Mouse (Mus musculus) forebrain, embryonic 12.5 days (tissue): ENCODE measurements at regions not wholly inside any gene's neighbourhood (a gene's known extent, or its start where the extent isn't known, plus 50 kb on each side); places are given as distances from the start of the nearest gene placed in this dataset.

Experiments used
- ATAC-seq: fragments of 200-750 bp; cut with Nextera tagmentation; 2 replicates; pipeline ENCODE4 v1.8.0; 2017; ENCODE audit warnings: moderate TSS enrichment; ENCODE audit not compliant: low FRiP score
- H3K27ac ChIP-seq: fragments of 300-500 bp; sonication (generic); 2 replicates; pipeline ENCODE4 v1.5.1; 2016; ENCODE audit warnings: mild to moderate bottlenecking
- H3K27me3 ChIP-seq: fragments of 300-500 bp; sonication (generic); 2 replicates; pipeline ENCODE4 v1.6.1; 2016; ENCODE audit warnings: mild to moderate bottlenecking
- H3K36me3 ChIP-seq: fragments of 300-500 bp; sonication (generic); replicated peaks from 2 replicates; pipeline ENCODE4 v1.6.1; 2016; ENCODE audit warnings: mild to moderate bottlenecking
- H3K4me1 ChIP-seq: fragments of 300-500 bp; sonication (generic); 2 replicates; pipeline ENCODE4 v1.6.1; 2016
- H3K4me2 ChIP-seq: fragments of 300-500 bp; sonication (generic); 2 replicates; pipeline ENCODE4 v1.6.1; 2016; ENCODE audit warnings: mild to moderate bottlenecking, moderate library complexity
- H3K4me3 ChIP-seq: fragments of 300-500 bp; sonication (generic); replicated peaks from 2 replicates; pipeline ENCODE4 v1.5.1; 2016; ENCODE audit warnings: mild to moderate bottlenecking
- H3K9ac ChIP-seq: fragments of 300-500 bp; sonication (generic); 2 replicates; pipeline ENCODE4 v1.6.1; 2016; ENCODE audit warnings: mild to moderate bottlenecking
- H3K9me3 ChIP-seq: fragments of 300-500 bp; sonication (generic); 2 replicates; pipeline ENCODE4 v1.6.1; 2016
- WGBS: fragments of 180-500 bp; shearing (Covaris S2); methylation state at CpG from one replicate; pipeline ENCODE4 v1.1.7; 2016; 5-methylcytosine and 5-hydroxymethylcytosine counted together

GRCm38 (mm10) chr11:26971161-26971560 is 377.4 kb upstream of the Vrk2 start:
- no peak for ATAC-seq
- H3K4me1 ChIP-seq = no peaks in the 10 kb centered on the region
- no peak overlapping the region for H3K4me2 ChIP-seq
- no peaks in the 10 kb centered on the region for H3K9me3 ChIP-seq
- no peak overlapping the region for H3K4me3 ChIP-seq
- no peaks in the 10 kb centered on the region for H3K36me3 ChIP-seq
- H3K9ac ChIP-seq = no peak overlapping the region
- no peak overlapping the region for H3K27ac ChIP-seq
- no peaks in the 10 kb centered on the region for H3K27me3 ChIP-seq
- WGBS = 76% methylated on average over 2 of the region's 2 CpGs

- no peak overlapping the region for H3K27ac ChIP-seq
- H3K36me3 ChIP-seq = no peaks in the 10 kb centered on the region
- peaks cover 9% of the 10 kb centered on the region for H3K4me1 ChIP-seq
- 0 out of 2 replicates have a peak, but pooled peaks cover 9% of the 10 kb centered on the region for H3K27me3 ChIP-seq
- no peak overlapping the region for H3K4me2 ChIP-seq
- H3K9me3 ChIP-seq = no peaks in the 10 kb centered on the region
- H3K9ac ChIP-seq = no peak overlapping the region
- H3K4me3 ChIP-seq = no peak overlapping the region
- 86% methylated on average over 4 of the region's 4 CpGs for WGBS
- ATAC-seq = no peak
Observed at GRCm38 (mm10) chr11:26967427-26967826, 373.6 kb upstream of the Vrk2 start.

GRCm38 (mm10) chr11:26962928-26963667 is 369.3 kb upstream of the Vrk2 start:
- no peak overlapping the region for H3K4me2 ChIP-seq
- H3K36me3 ChIP-seq = no peaks in the 10 kb centered on the region
- H3K27ac ChIP-seq = no peak overlapping the region
- 36% methylated on average over 8 of the region's 8 CpGs for WGBS
- H3K27me3 ChIP-seq = 0 out of 2 replicates have a peak, but pooled peaks cover 9% of the 10 kb centered on the region
- ATAC-seq = peak; percentile 34; the same call in 1 of the 2 replicates
- H3K9me3 ChIP-seq = no peaks in the 10 kb centered on the region
- H3K9ac ChIP-seq = no peak overlapping the region
- H3K4me1 ChIP-seq = peaks cover 21% of the 10 kb centered on the region
- H3K4me3 ChIP-seq = no peak overlapping the region

GRCm38 (mm10) chr11:26962040-26962927 is 368.5 kb upstream of the Vrk2 start:
- peak; percentile 55 for ATAC-seq
- Histone ChIP-seq H3K27ac (no peak overlapping the region), H3K36me3 (no peaks in the 10 kb centered on the region), H3K9me3 (no peaks in the 10 kb centered on the region), H3K4me2 (no peak overlapping the region), H3K4me1 (peaks cover 21% of the 10 kb centered on the region), H3K27me3 (0 out of 2 replicates have a peak, but pooled peaks cover 9% of the 10 kb centered on the region), H3K9ac (no peak overlapping the region), H3K4me3 (no peak overlapping the region)
- 35% methylated on average over 18 of the region's 18 CpGs for WGBS

GRCm38 (mm10) chr11:26961336-26961980 is 367.7 kb upstream of the Vrk2 start:
- Histone ChIP-seq H3K27me3 (0 out of 2 replicates have a peak, but pooled peaks cover 9% of the 10 kb centered on the region), H3K4me1 (peaks cover 21% of the 10 kb centered on the region), H3K27ac (0 out of 2 replicates have a peak overlapping the region, but pooled peaks have one; percentile 16), H3K9ac (no peak overlapping the region), H3K9me3 (no peaks in the 10 kb centered on the region), H3K4me3 (no peak overlapping the region), H3K36me3 (no peaks in the 10 kb centered on the region), H3K4me2 (peak overlapping the region; percentile 30)
- 2% methylated on average over 5 of the region's 5 CpGs for WGBS
- ATAC-seq = peak; percentile 98

GRCm38 (mm10) chr11:26956153-26956552 is 362.4 kb upstream of the Vrk2 start:
- H3K4me2 ChIP-seq = no peak overlapping the region
- H3K9ac ChIP-seq = no peak overlapping the region
- peaks cover 2% of the 10 kb centered on the region; the same call in 1 of the 2 replicates for H3K4me1 ChIP-seq
- no peak overlapping the region for H3K4me3 ChIP-seq
- no peaks in the 10 kb centered on the region for H3K27me3 ChIP-seq
- no peaks in the 10 kb centered on the region for H3K36me3 ChIP-seq
- WGBS = 67% methylated on average over 3 of the region's 3 CpGs
- ATAC-seq = no peak
- H3K27ac ChIP-seq = no peak overlapping the region
- no peaks in the 10 kb centered on the region for H3K9me3 ChIP-seq

GRCm38 (mm10) chr11:26931766-26932165 is 338.0 kb upstream of the Vrk2 start:
- H3K27ac ChIP-seq = no peak overlapping the region
- ATAC-seq = no peak
- no peaks in the 10 kb centered on the region for H3K27me3 ChIP-seq
- H3K36me3 ChIP-seq = no peaks in the 10 kb centered on the region
- WGBS = 2% methylated on average over 3 of the region's 3 CpGs
- no peak overlapping the region for H3K4me2 ChIP-seq
- H3K4me3 ChIP-seq = no peak overlapping the region
- H3K9ac ChIP-seq = no peak overlapping the region
- no peaks in the 10 kb centered on the region for H3K9me3 ChIP-seq
- H3K4me1 ChIP-seq = no peaks in the 10 kb centered on the region

- Histone ChIP-seq H3K9me3 (no peaks in the 10 kb centered on the region), H3K4me1 (no peaks in the 10 kb centered on the region), H3K27me3 (no peaks in the 10 kb centered on the region), H3K27ac (no peak overlapping the region), H3K9ac (no peak overlapping the region), H3K4me3 (no peak overlapping the region), H3K36me3 (no peaks in the 10 kb centered on the region), H3K4me2 (no peak overlapping the region)
- WGBS = 79% methylated on average over 3 of the region's 3 CpGs
- no peak for ATAC-seq
Observed at GRCm38 (mm10) chr11:26907099-26907498, 313.3 kb upstream of the Vrk2 start.

- H3K27ac ChIP-seq = no peak overlapping the region
- no peak overlapping the region for H3K9ac ChIP-seq
- H3K36me3 ChIP-seq = no peaks in the 10 kb centered on the region
- H3K4me3 ChIP-seq = no peak overlapping the region
- 38% methylated on average over 6 of the region's 6 CpGs for WGBS
- H3K4me2 ChIP-seq = no peak overlapping the region
- no peaks in the 10 kb centered on the region for H3K4me1 ChIP-seq
- no peaks in the 10 kb centered on the region for H3K27me3 ChIP-seq
- no peaks in the 10 kb centered on the region for H3K9me3 ChIP-seq
- no peak for ATAC-seq
Observed at GRCm38 (mm10) chr11:26881635-26882034, 287.8 kb upstream of the Vrk2 start.
